Mouse (Mus musculus) small intestine, adult 2 months (tissue): Measurements from ENCODE around the gene Gng8.

Experiments used
- CTCF ChIP-seq: fragments of 200-500 bp; IDR thresholded peaks from 2 replicates; pipeline ENCODE4 v1.5.1; 2012; ENCODE audit warnings: low read depth, mild to moderate bottlenecking, control low read depth, inconsistent platforms, low read length, moderate library complexity, mixed read lengths; ENCODE audit not compliant: insufficient replicate concordance, insufficient read length; ENCODE audit errors: extremely low read depth
- POLR2A ChIP-seq: fragments of 200-500 bp; IDR thresholded peaks from 2 replicates; pipeline ENCODE4 v1.6.1; 2012; ENCODE audit warnings: low read depth, mild to moderate bottlenecking, control low read depth, inconsistent platforms, low read length, moderate library complexity

DNA sequence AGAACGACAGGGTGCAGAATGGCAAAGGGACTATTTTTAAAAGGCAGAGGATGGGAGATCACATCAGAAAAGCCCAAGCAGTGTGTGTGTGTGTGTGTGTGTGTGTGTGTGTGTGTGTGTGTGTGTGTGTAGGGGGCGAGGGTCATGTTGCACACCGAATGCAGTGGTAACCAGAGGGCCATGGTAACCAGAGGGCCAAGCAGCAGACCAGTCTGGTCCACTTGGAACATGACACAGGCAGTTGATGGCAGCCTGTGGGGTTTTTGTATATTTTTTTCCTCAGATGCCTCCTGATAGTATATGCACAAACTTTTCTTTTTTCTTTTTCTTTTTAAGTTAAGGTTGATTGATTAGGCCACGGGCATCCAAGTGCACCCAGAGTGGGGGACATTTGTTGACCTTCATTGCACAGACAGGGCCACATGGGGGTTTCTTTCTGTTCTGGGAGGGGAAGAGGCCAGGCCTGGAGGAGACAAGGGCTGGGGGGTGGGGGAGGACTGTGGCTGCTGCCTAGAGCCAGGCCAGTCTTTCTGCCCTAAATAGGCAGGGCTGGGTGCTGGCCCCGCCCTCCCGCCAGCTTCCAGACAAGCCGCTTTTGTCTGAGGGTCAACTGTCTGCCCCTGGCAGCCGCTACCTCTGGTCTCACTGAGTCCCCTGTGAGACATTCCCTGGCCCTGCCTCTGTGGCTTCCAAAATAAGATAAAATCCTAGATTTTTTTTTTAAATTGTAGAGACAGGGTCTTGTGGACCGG, 11.6 kb upstream of the Gng8 start:
- TF ChIP-seq CTCF (no peak), POLR2A (no peak)
